Mouse (Mus musculus) lung, adult 18-20 months (tissue): ENCODE data around the gene Rnf8.
A peak's percentile ranks its signal among the peaks of the same experiment; 100 is the strongest.
"Not testable (repeated sequence)": the region's sequence is repeated elsewhere in the genome, so short reads cannot be mapped to it uniquely, and the experiment has no call there.

Experiments
- DNase-seq, 2 experiments: peaks; one replicate each; pipeline ENCODE4 v3.0.0; 2022; ENCODE audit warnings: mixed read lengths in 2 of 2

Gene Rnf8

DNA sequence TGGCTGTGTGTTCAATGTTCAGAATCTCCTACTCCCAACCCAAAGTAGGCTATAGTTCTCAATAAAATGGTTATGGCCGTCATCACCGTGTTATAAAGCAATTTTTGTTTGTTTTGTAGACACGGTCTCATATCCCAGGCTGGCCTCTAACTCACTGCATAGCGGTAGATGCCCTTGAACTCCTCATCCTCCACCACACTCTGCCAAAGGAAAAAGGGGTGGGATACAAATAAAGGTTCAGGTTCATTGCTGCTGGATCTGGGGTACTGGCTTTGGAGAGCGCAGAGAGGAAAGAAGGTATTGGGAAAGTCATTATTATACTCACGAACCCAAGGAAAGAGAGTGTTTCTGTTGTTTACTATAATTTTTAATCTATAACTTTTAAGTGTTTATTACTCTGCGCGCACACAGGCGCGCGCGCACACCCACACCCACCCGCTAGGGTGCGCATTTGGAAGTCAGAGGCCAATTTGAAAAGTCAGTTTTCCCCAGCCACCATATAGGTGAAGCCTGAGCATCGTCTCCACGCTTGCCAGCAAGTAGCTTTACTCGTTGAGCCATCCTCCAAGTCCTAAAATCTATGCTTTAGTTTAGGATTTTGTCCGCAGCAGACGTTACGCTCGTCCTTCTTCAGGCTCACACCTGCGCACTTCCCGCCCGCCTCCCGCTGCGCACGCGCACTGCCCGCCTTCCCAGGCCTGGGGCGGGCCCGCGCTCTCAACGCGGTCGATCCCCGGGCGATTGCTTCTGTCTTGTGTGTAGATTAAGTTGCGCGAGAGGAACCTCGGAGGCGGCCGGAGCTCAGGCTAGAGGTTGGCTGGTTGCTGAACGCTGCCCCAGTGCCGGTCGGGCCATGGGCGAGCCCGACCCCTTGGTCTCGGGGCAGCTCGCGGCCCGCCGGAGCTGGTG is at the start of gene Rnf8, which contains the start of gene Gm28043:
TSS of gene Rnf8 (plus strand) at position 676 of the 909 bp plus-strand sequence.
TSS of gene Gm28043 (plus strand) at position 762 of the 909 bp plus-strand sequence.
- peak; percentile 92 to 94 for DNase-seq

GRCm38 (mm10) chr17:29565521-29565920 is 49.1 kb upstream of the Rnf8 start:
- DNase-seq = no peak

GRCm38 (mm10) chr17:29568435-29568834 is 46.2 kb upstream of the Rnf8 start:
- no peak for DNase-seq

GRCm38 (mm10) chr17:29569831-29570230 is 44.8 kb upstream of the Rnf8 start:
- no peak for DNase-seq

DNA sequence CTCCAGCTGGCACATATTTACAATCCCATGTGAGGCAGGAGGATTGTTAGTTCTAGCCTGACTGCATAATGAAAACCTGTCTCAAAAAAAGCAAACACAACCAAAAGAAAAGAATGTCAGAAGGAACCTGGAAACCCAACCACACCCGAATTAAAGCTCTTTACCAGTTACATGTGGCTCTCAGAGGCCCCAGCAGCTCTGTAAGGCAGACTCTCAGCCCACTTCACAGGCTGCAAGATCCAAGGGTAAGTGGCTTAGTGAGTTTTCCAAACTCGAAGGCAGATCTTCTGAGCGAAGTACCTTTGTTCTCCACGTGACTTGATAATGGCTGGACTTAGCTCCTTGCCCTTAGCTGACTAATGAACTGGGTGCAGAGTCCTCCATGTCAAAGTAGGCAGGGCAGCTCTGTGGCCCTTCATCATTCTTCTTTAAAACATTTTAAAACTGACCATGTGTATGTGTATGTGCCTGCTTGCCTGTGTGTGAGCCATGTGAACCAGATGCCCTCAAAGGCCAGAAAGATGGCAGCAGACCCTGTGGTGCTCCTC is 34.9 kb upstream of the Rnf8 start:
- DNase-seq = peak in 1 of 2 experiments; percentile 50

DNA sequence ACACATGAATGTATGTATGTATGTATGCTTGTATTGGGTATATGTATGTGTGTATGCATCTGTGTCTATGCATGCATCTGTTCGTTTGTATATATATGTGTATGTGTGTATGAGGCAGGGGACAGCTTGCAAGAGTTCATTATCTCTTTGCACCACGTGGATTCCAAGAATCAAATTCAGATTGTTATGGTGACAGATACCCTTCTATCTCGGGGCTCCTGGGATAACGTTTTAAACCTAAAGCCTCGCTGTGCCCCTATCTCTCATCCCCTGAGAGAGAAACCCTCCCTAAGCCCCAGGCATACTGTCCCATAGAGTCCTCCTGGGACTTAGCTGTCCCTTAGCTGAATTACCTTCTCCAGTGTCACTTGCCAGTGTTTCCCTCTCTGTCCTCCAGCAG is 31.0 kb upstream of the Rnf8 start:
- DNase-seq = no peak

DNA sequence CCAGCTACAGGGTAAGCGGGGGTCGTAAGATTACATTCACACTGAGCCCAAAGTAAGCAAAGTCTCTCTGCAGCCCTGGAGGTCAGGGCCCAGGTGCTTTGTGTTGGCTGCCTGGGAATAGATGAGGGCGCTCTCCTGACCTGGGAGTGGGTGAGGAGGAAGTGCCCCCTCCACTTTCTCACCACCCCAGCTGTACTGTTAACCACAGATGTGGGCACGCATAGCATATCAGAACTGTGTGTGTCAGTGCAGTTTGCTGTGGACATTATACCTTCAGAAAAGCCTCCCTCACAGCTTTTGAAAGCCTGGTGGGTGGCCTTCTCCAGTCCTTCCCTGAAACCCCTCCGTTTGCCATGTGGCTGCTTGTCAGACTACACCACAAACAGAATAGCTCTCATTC is 30.3 kb upstream of the Rnf8 start:
- no peak for DNase-seq

DNA sequence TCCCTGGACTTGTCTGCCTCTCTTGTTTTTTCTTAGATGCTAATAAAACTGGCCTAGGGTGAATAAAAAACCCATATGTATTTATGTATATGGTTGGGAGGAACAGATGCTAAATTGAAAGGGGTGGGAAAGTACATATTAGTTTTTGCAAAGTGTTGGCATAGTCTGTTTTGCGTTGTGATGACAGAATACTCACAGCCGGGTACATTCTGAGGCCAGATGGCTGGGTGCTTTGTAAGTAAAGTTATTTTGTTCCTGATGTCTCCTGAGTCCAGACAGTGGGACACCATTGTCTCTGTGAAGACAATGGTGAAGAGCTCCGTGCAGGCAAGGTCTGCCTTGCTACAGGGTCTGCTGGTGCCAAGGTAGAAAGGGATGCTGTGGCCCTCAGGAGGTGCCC is 29.9 kb upstream of the Rnf8 start:
- DNase-seq = no peak

DNA sequence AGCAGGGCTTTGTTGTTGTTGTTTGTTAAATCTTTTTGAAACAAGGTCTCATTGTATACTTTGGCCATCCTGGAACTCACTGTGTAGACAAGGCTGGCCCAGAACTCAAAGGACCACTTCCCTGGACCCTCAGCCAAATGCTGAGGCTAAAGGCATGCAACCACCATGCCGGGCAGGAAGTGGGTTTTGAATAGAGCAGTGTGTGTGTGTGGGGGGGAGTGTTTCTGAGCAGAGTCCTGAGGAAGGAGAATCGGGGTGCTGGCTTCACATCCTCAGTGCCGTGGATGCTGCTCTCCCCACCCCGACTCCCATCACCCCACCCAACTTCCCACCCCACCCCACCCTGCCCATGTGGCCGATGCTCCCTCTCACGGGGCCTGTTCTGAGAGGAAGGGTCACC is 29.1 kb upstream of the Rnf8 start:
- DNase-seq = no peak

DNA sequence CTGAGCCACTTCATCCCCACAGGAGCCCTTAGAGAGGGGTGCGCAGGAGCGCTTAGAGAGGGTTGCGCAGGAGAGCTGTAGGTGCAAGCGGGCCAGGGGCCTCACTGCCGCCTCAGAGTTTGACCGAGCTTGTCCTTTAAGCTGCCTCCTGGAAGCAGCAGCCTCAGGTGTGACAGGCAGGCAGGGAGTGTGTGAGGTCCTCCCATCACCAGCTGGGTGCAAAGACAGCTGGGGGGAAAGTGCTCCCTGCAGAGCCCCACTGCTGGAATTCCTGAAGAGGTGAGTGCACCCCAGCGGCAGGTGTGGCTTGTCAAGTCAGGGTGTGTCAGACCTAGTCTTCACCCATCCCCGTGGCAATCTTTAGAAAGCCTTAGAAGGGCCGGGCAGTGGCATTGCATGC is 27.7 kb upstream of the Rnf8 start:
- no peak for DNase-seq

GRCm38 (mm10) chr17:29589221-29589898 is 25.2 kb upstream of the Rnf8 start:
- DNase-seq = no peak

DNA sequence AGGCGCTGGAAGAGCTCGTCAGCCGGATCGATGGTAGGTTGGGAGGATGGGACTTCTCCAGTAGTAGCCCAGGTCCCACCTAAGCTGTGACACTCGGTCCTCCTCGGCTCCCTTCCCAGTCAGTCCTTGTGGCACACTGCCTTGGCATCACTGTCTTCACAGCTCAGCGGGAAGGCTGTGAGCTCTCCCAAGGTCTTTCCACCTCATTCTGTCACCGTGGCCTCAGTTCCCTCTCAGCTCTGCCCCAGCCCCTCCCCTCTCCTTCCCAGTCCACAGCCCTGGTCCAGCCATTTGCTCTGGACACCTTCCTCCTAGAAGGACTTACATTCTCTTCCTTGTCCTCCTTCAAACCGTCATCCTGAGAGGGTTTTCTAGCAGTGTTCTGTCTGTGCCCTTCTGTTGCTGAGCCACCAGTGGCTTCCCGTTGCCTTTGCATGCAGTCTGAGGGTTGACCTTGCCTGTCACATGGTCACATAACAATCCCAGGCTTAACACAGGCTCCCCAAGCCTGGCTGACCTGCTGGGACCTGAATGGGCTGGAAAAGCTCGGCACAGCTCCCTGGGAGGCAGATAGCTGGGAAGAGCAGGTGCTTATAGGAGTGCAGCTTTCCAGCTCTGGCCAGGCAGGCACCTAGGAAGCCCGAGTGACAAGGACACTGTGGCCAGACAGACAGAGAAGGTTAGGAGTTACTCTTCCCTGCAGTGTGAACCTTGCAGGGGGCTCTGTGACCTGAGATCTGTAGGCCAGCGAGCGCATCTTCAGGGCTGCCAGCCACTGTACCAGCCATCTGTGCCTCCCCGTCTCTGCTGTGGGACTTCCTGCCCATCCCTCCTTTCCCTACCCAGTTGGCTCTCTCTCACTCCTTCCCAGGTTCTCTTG is 18.5 kb upstream of the Rnf8 start:
- no peak for DNase-seq

DNA sequence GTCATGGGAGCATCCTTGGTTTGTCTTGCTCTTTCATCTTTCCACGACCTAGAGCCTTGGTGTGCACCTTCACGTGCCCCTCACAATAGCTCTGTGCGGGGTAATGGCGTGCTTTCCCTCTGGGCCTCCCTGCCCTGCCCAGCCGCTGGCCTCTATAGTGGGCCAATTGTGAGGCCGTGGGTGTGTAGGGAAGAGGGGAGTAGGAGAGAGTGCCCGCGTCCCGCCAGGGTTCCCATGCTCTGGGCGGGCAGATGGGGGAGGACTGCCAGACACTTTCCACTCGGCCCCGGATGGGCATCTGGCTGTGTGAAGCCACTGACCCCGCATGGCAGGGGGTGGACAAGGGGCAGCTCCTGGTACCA is 17.8 kb upstream of the Rnf8 start:
- DNase-seq = no peak

GRCm38 (mm10) chr17:29599051-29599450 is 15.5 kb upstream of the Rnf8 start:
- no peak for DNase-seq

DNA sequence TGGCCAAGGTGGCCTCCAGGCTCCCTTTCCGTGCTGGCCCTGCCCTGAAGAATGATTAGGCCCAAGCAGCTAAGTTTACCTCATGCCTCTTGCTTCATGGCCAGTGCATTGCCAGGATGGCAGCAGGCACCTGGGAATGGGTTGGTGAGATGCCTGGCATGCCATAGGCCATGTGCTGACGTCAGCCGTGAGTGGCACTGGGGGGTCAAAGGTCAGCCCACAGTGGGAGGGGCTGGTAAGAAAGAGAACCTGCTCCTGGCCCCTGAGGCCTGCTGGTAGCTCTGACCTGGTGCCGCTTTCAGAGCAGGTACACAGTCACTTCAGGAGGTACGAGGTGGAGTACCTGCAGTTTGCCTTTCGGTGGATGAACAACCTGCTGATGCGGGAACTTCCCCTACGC is 15.1 kb upstream of the Rnf8 start:
- peak; percentile 24 to 26 for DNase-seq

GRCm38 (mm10) chr17:29601391-29601790 is 13.2 kb upstream of the Rnf8 start:
- peak; percentile 83 to 88 for DNase-seq

GRCm38 (mm10) chr17:29603283-29603682 is 11.3 kb upstream of the Rnf8 start:
- peak; percentile 68 to 75 for DNase-seq

- not testable (repeated sequence) for DNase-seq
Measured at GRCm38 (mm10) chr17:29613453-29613852, 1.1 kb upstream of the Rnf8 start.

DNA sequence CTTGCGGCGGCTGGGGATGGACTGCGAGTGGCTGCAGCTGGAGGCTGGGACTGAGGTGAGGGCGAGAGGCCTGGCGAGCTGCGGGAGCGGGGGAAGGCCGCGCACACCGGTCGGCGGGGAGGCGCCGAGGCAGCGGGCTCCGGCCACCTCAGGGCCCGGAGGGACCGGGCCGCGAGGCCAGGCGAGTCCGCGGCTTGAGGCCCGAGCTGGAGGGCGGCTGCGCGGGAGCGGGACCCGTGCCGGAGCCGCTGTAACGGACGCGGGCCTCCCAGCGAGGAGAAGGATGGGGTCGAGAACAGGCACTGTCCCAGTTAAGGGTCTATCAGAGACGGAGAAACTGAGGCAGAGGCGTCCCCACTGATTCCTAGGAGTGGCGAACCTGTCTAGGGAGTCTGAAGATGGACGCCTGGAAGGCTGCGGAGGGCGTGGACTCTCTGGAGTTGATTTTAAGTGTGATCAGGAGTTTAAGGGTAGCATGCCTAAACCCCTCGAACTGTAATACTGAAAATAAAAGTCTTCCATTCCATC is 498 bp downstream of the Rnf8 start:
- no peak for DNase-seq

GRCm38 (mm10) chr17:29615616-29616015 is 1.0 kb downstream of the Rnf8 start:
- no peak for DNase-seq

- DNase-seq = peak; percentile 51 to 68
Measured at GRCm38 (mm10) chr17:29619231-29619630, 4.6 kb downstream of the Rnf8 start.

- no peak for DNase-seq
Measured at GRCm38 (mm10) chr17:29623488-29623887, 8.9 kb downstream of the Rnf8 start.
